Mouse (Mus musculus): Measurements from ENCODE around the gene Soga1. TPM values are rescaled to one million over a fixed set of nuclear protein-coding genes. Genes with fewer than 3 reads are reported as not detected.
A peak's percentile ranks its signal among the peaks of the same experiment; 100 is the strongest.

Soga1 gene
- polyA plus RNA-seq, 1 experiment from 2014 or later: 4.5 TPM

DNA sequence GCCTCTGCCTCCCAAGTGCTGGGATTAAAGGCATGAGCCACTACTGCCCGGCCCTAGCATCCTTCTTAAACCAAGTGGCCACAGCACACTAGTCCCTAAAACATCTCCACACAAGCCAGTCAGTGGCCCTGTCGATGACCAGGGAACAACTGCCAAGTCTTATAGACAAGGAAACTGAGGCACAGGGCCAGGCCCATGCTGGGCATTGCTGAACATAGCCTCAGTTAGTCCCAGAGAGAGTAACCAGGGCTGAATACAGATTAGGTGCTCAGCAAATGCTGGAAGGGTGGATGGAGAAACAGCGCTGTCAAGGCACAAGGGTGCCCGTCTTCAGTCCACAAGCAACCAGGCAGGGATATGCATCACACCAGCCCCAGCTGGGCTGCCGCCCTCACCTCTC, 25.9 kb downstream of the Soga1 start:
- peak overlapping the region; percentile 47; the same call in 1 of the 2 replicates for H3K27ac ChIP-seq (ENCODE audit: poor library complexity, severe bottlenecking)
- peaks cover 62% of the 10 kb centered on the region for H3K4me1 ChIP-seq (replicated peaks)
- H3K9ac ChIP-seq: no peak overlapping the region
- WGBS: 94% methylated on average over 5 of the region's 5 CpGs
- H3K4me2 ChIP-seq: no peak overlapping the region
- H3K9me3 ChIP-seq (replicated peaks): no peaks in the 10 kb centered on the region
- H3K4me3 ChIP-seq: no peak overlapping the region
- ATAC-seq (ENCODE audit: insufficient number of reproducible peaks, low FRiP score): no peak
- H3K27me3 ChIP-seq (replicated peaks): no peaks in the 10 kb centered on the region
- H3K36me3 ChIP-seq: peaks cover 70% of the 10 kb centered on the region

GRCm38 (mm10) chr2:157052448-157052847, 26.6 kb downstream of the Soga1 start:
- Histone ChIP-seq H3K4me1 (replicated peaks) (peaks cover 57% of the 10 kb centered on the region), H3K27ac (ENCODE audit: poor library complexity, severe bottlenecking) (peak overlapping the region; percentile 36), H3K36me3 (peaks cover 72% of the 10 kb centered on the region), H3K4me3 (no peak overlapping the region), H3K9ac (no peak overlapping the region), H3K9me3 (replicated peaks) (no peaks in the 10 kb centered on the region), H3K27me3 (replicated peaks) (no peaks in the 10 kb centered on the region), H3K4me2 (no peak overlapping the region)
- ATAC-seq (ENCODE audit: insufficient number of reproducible peaks, low FRiP score): no peak
- WGBS: 65% methylated on average over 8 of the region's 8 CpGs

- H3K36me3 ChIP-seq: peaks cover 83% of the 10 kb centered on the region
- no peak overlapping the region for H3K27ac ChIP-seq (ENCODE audit: poor library complexity, severe bottlenecking)
- no peak overlapping the region for H3K9ac ChIP-seq
- no peak overlapping the region for H3K4me3 ChIP-seq
- no peak overlapping the region for H3K4me2 ChIP-seq
- ATAC-seq (ENCODE audit: insufficient number of reproducible peaks, low FRiP score): no peak
- H3K27me3 ChIP-seq (replicated peaks): no peaks in the 10 kb centered on the region
- H3K4me1 ChIP-seq (replicated peaks): peaks cover 44% of the 10 kb centered on the region
- 0 out of 2 replicates have a peak, but pooled peaks cover 3% of the 10 kb centered on the region for H3K9me3 ChIP-seq (replicated peaks)
- 56% methylated on average over 8 of the region's 8 CpGs for WGBS
Measured at GRCm38 (mm10) chr2:157049831-157050243, 29.2 kb downstream of the Soga1 start.

DNA sequence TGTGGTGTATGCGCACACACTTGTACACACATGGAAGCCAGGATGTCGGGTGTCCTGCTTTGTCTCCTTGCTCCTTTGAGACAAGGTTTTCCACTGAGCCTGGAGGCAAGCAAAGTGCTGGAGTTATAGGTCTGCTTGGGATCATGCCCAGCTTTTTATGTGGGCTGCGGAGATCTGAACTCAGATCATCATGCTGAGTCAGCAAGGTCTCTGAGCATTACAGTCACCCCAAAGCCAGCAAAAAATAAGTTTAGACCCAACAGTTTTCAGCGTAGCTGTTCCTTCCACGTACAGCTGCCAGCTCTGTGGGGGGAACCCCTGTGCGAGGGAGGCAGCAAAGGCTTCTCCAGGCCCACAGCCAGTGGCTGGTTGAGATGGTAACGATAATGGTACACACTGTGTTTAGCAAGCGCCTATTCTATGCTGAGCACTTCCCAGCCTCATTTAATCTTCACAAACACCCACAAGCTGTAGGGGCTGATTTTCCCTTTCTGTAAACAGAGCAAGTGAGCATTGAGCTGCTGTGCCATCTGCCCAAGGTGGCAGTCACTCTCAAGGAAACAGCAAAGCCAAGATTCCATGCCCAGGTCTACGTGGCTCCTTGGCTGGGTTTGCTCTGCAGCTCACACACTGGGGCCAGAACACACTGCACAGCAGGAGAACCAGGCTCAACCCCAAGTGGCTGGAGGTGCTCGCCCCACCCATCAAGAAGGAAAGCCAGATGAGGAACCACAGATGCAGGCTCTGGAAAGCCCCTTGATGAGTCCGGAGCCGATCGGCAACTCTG, 30.5 kb downstream of the Soga1 start:
- Histone ChIP-seq H3K4me1 (replicated peaks) (peaks cover 35% of the 10 kb centered on the region), H3K4me2 (no peak overlapping the region), H3K27me3 (replicated peaks) (no peaks in the 10 kb centered on the region), H3K27ac (ENCODE audit: poor library complexity, severe bottlenecking) (no peak overlapping the region), H3K9ac (0 out of 2 replicates have a peak overlapping the region, but pooled peaks have one; percentile 16), H3K4me3 (no peak overlapping the region), H3K9me3 (replicated peaks) (peaks cover 3% of the 10 kb centered on the region; the same call in 1 of the 2 replicates), H3K36me3 (peaks cover 84% of the 10 kb centered on the region)
- no peak for ATAC-seq (ENCODE audit: insufficient number of reproducible peaks, low FRiP score)
- 87% methylated on average over 13 of the region's 13 CpGs for WGBS

GRCm38 (mm10) chr2:157046956-157047355, 32.1 kb downstream of the Soga1 start:
- peaks cover 22% of the 10 kb centered on the region for H3K4me1 ChIP-seq (replicated peaks)
- H3K27me3 ChIP-seq (replicated peaks): no peaks in the 10 kb centered on the region
- peaks cover 69% of the 10 kb centered on the region for H3K36me3 ChIP-seq
- H3K4me2 ChIP-seq: no peak overlapping the region
- 85% methylated on average over 5 of the region's 5 CpGs for WGBS
- H3K4me3 ChIP-seq: no peak overlapping the region
- peaks cover 3% of the 10 kb centered on the region; the same call in 1 of the 2 replicates for H3K9me3 ChIP-seq (replicated peaks)
- no peak overlapping the region for H3K27ac ChIP-seq (ENCODE audit: poor library complexity, severe bottlenecking)
- no peak overlapping the region for H3K9ac ChIP-seq
- no peak for ATAC-seq (ENCODE audit: insufficient number of reproducible peaks, low FRiP score)

GRCm38 (mm10) chr2:157045932-157046331, 33.1 kb downstream of the Soga1 start:
- H3K9ac ChIP-seq: no peak overlapping the region
- no peak overlapping the region for H3K27ac ChIP-seq (ENCODE audit: poor library complexity, severe bottlenecking)
- no peak overlapping the region for H3K4me3 ChIP-seq
- H3K27me3 ChIP-seq (replicated peaks): no peaks in the 10 kb centered on the region
- 89% methylated on average over 2 of the region's 2 CpGs for WGBS
- peaks cover 17% of the 10 kb centered on the region for H3K4me1 ChIP-seq (replicated peaks)
- H3K36me3 ChIP-seq: peaks cover 70% of the 10 kb centered on the region
- H3K4me2 ChIP-seq: no peak overlapping the region
- peaks cover 3% of the 10 kb centered on the region; the same call in 1 of the 2 replicates for H3K9me3 ChIP-seq (replicated peaks)
- ATAC-seq (ENCODE audit: insufficient number of reproducible peaks, low FRiP score): no peak

DNA sequence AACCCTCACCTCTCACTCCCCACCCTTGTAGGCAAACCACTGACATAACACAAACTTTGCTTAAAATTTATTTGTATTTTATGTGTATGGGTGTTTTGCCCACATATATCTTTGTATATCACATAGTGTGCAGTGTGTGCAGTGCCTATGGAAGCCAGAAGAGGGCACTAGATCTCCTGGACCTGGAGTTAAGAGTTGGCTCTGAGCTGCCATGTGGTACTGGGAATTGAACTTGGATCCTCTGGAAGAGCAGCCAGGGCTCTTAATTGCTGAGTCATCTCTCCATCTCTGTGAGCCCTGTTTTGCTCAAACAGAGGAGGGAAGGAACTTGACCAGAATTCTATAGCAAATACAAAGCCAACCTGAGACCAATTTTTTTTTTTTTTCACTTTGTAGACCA, 35.1 kb downstream of the Soga1 start:
- H3K4me2 ChIP-seq: no peak overlapping the region
- H3K9me3 ChIP-seq (replicated peaks): peaks cover 3% of the 10 kb centered on the region; the same call in 1 of the 2 replicates
- no peaks in the 10 kb centered on the region for H3K4me1 ChIP-seq (replicated peaks)
- no peak for ATAC-seq (ENCODE audit: insufficient number of reproducible peaks, low FRiP score)
- H3K27me3 ChIP-seq (replicated peaks): no peaks in the 10 kb centered on the region
- H3K9ac ChIP-seq: no peak overlapping the region
- H3K27ac ChIP-seq (ENCODE audit: poor library complexity, severe bottlenecking): no peak overlapping the region
- H3K4me3 ChIP-seq: no peak overlapping the region
- peaks cover 73% of the 10 kb centered on the region for H3K36me3 ChIP-seq

GRCm38 (mm10) chr2:157043556-157043955, 35.5 kb downstream of the Soga1 start:
- H3K27me3 ChIP-seq (replicated peaks): no peaks in the 10 kb centered on the region
- H3K9me3 ChIP-seq (replicated peaks): peaks cover 3% of the 10 kb centered on the region; the same call in 1 of the 2 replicates
- H3K9ac ChIP-seq: no peak overlapping the region
- 90% methylated on average over 8 of the region's 8 CpGs for WGBS
- H3K27ac ChIP-seq (ENCODE audit: poor library complexity, severe bottlenecking): no peak overlapping the region
- no peak overlapping the region for H3K4me3 ChIP-seq
- no peaks in the 10 kb centered on the region for H3K4me1 ChIP-seq (replicated peaks)
- H3K36me3 ChIP-seq: peaks cover 73% of the 10 kb centered on the region
- ATAC-seq (ENCODE audit: insufficient number of reproducible peaks, low FRiP score): no peak
- H3K4me2 ChIP-seq: no peak overlapping the region

- H3K9me3 ChIP-seq (replicated peaks): peaks cover 3% of the 10 kb centered on the region; the same call in 1 of the 2 replicates
- no peak overlapping the region for H3K27ac ChIP-seq (ENCODE audit: poor library complexity, severe bottlenecking)
- WGBS: 67% methylated on average over 7 of the region's 7 CpGs
- H3K9ac ChIP-seq: no peak overlapping the region
- no peaks in the 10 kb centered on the region for H3K27me3 ChIP-seq (replicated peaks)
- H3K36me3 ChIP-seq: peaks cover 78% of the 10 kb centered on the region
- no peaks in the 10 kb centered on the region for H3K4me1 ChIP-seq (replicated peaks)
- H3K4me3 ChIP-seq: no peak overlapping the region
- ATAC-seq (ENCODE audit: insufficient number of reproducible peaks, low FRiP score): no peak
- H3K4me2 ChIP-seq: no peak overlapping the region
Measured at GRCm38 (mm10) chr2:157041421-157041820, 37.6 kb downstream of the Soga1 start.

DNA sequence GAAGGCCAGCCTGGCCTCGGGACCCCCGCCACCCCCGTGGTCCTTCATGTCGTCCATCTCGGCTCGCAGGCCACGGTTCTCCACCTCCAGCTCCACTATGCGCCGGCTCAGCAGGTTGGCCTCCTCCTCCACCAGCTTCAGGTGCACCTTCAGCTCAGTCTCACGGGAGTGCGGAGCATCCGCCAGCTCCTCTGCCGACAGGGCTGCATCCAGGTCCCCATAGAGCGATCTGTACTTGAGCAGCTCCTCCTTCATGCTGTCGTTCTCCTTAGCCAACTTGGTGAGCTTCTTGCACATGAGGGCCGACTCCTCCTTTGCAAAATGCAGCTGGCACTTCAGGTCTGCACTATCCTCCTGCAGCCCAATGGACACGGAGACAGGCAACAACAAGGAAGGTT, 38.4 kb downstream of the Soga1 start:
- no peak overlapping the region for H3K9ac ChIP-seq
- H3K4me1 ChIP-seq (replicated peaks): no peaks in the 10 kb centered on the region
- H3K27me3 ChIP-seq (replicated peaks): no peaks in the 10 kb centered on the region
- H3K36me3 ChIP-seq: peaks cover 74% of the 10 kb centered on the region
- H3K9me3 ChIP-seq (replicated peaks): no peaks in the 10 kb centered on the region; the same call in 1 of the 2 replicates
- no peak overlapping the region for H3K4me3 ChIP-seq
- no peak overlapping the region for H3K4me2 ChIP-seq
- H3K27ac ChIP-seq (ENCODE audit: poor library complexity, severe bottlenecking): no peak overlapping the region
- 76% methylated on average over 17 of the region's 17 CpGs for WGBS
- ATAC-seq (ENCODE audit: insufficient number of reproducible peaks, low FRiP score): no peak

DNA sequence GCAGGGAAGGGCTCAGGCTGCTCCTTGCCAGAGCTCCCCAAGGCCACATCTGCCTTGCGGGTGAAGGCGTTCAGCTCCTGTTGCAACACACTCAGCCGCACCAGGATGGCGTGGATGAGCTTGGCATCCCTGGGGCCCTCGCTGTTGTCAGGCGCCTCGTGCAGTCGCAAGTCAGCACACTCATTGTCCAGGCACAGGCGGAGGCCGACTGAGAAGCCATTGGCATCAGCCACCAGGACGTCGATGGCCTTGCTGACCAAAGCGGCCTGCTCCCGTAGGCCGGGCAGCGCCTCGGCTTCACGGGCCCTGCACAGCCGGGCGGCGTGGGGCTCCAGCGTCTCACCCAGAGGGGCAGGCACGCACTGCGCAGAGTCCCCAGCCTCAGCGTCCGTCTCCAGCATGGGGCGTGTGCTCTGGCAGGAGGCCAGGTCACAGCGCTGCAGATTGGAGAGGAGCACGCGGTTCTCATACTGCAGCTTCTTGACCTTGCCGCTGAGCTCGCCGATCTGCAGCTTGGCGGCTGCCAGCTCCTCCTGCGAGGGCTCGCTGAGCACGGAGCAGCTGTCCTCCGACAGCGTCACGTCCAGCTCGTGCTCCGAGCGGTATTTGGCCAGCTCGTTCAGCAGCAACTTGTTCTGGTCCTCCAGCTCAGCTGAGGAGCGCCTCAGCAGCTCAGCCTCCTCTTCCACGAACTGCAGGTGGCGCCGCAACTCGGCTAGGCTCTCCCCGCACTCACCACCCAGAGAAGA, 39.0 kb downstream of the Soga1 start:
- 81% methylated on average over 50 of the region's 50 CpGs for WGBS
- Histone ChIP-seq H3K27me3 (replicated peaks) (no peaks in the 10 kb centered on the region), H3K36me3 (peaks cover 73% of the 10 kb centered on the region), H3K9ac (no peak overlapping the region), H3K27ac (ENCODE audit: poor library complexity, severe bottlenecking) (no peak overlapping the region), H3K4me2 (no peak overlapping the region), H3K4me3 (no peak overlapping the region), H3K9me3 (replicated peaks) (no peaks in the 10 kb centered on the region; the same call in 1 of the 2 replicates), H3K4me1 (replicated peaks) (no peaks in the 10 kb centered on the region)
- peak; percentile 61; the same call in 1 of the 2 replicates for ATAC-seq (ENCODE audit: insufficient number of reproducible peaks, low FRiP score)

Data from heart, embryonic 12.5 days (tissue).